Mouse (Mus musculus) embryonic facial prominence, embryonic 10.5 days (tissue): ENCODE measurements around the gene Yars. TPM values are rescaled to one million over a fixed set of nuclear protein-coding genes. Genes with fewer than 3 reads are reported as not detected.

Experiments used
- DNase-seq: peaks from one replicate; pipeline ENCODE4 v3.0.0-alpha.2; 2017; ENCODE audit warnings: low spot score
- H3K27ac ChIP-seq: fragments of 300-500 bp; sonication (generic); replicated peaks from 2 replicates; pipeline ENCODE4 v1.5.1; 2016; ENCODE audit warnings: mild to moderate bottlenecking
- H3K27me3 ChIP-seq: fragments of 300-500 bp; sonication (generic); replicated peaks from 2 replicates; pipeline ENCODE4 v1.6.1; 2016; ENCODE audit warnings: low read depth, mild to moderate bottlenecking; ENCODE audit not compliant: poor library complexity, severe bottlenecking
- H3K36me3 ChIP-seq: fragments of 300-500 bp; sonication (generic); replicated peaks from 2 replicates; pipeline ENCODE4 v1.6.1; 2016; ENCODE audit warnings: mild to moderate bottlenecking, moderate library complexity
- H3K4me1 ChIP-seq: fragments of 300-500 bp; sonication (generic); 2 replicates; pipeline ENCODE4 v1.6.1; 2016
- H3K4me3 ChIP-seq: fragments of 300-500 bp; sonication (generic); 2 replicates; pipeline ENCODE4 v1.5.1; 2016; ENCODE audit warnings: mild to moderate bottlenecking, moderate library complexity
- H3K9me3 ChIP-seq: fragments of 300-500 bp; sonication (generic); 2 replicates; pipeline ENCODE4 v1.6.1; 2016; ENCODE audit warnings: mild to moderate bottlenecking
- WGBS: fragments of 180-500 bp; shearing (Covaris S2); methylation state at CpG from one replicate; pipeline ENCODE4 v1.1.7; 2016; 5-methylcytosine and 5-hydroxymethylcytosine counted together
- polyA plus RNA-seq: library from polyadenylated mRNA; unstranded; fragments of >200 nt; fragmentation: Nextera tagmentation; extraction: Ambion mirVana; gene quantifications from 2 replicates; pipeline ENCODE4 v1.2.1, GENCODE M21; 2016

Gene Yars
- polyA plus RNA-seq, 1 experiment from 2014 or later = 96.0 TPM

- H3K27me3 ChIP-seq = no peaks in the 10 kb centered on the region
- H3K27ac ChIP-seq = no peak overlapping the region
- no peak overlapping the region for H3K4me3 ChIP-seq
- 50% methylated on average over 1 of the region's 1 CpGs for WGBS
- no peaks in the 10 kb centered on the region for H3K9me3 ChIP-seq
- peaks cover 7% of the 10 kb centered on the region for H3K4me1 ChIP-seq
- no peaks in the 10 kb centered on the region for H3K36me3 ChIP-seq
- DNase-seq = no peak
These were observed 79.1 kb downstream of the Yars start for GRCm38 (mm10) chr4:129268698-129269097.

Other genes starting within 250 kb of the Yars start
- gene Azin2, start 227.3 kb upstream of the Yars start, polyA plus RNA-seq = 11.4 and 12.1 TPM in 2 replicates
- 219 and 224 TPM in 2 replicates for gene Ak2, start 197.8 kb upstream of the Yars start, polyA plus RNA-seq
- gene Rnf19b, start 131.5 kb upstream of the Yars start, polyA plus RNA-seq = 7.9 and 8.4 TPM in 2 replicates
- gene Tmem54, start 84.2 kb upstream of the Yars start, polyA plus RNA-seq = 10.6 and 11.8 TPM in 2 replicates
- gene Hpca, start 67.7 kb upstream of the Yars start, polyA plus RNA-seq = 0.66 and 1.8 TPM in 2 replicates
- 1.5 TPM in 2 replicates for gene Fndc5, start 52.8 kb upstream of the Yars start, polyA plus RNA-seq
- gene S100pbp, start within 50 bp of the Yars start, polyA plus RNA-seq = 29.5 and 29.8 TPM in 2 replicates
- 3.3 and 3.5 TPM in 2 replicates for gene C77080, start 71.6 kb downstream of the Yars start, polyA plus RNA-seq
- gene Sync, start 97.9 kb downstream of the Yars start, polyA plus RNA-seq = 0.48 and 0.71 TPM in 2 replicates
- gene Rbbp4, start 145.6 kb downstream of the Yars start, polyA plus RNA-seq = 546 and 560 TPM in 2 replicates
- gene Zbtb8os, start 145.9 kb downstream of the Yars start, polyA plus RNA-seq = 49.0 and 49.3 TPM in 2 replicates
- gene Zbtb8a, start 188.4 kb downstream of the Yars start, polyA plus RNA-seq = 6.0 and 6.6 TPM in 2 replicates